Mouse (Mus musculus): ENCODE data around the gene Hoxa11. TPM values are rescaled to one million over a fixed set of nuclear protein-coding genes. Genes with fewer than 3 reads are reported as not detected.

Gene Hoxa11
- polyA plus RNA-seq, 1 experiment from 2014 or later = not detected

GRCm38 (mm10) chr6:52208072-52208867 is 37.3 kb downstream of the Hoxa11 start, which contains the start of gene Hoxa6:
Gene Hoxa6, minus strand, starts transcription at chr6:52208722.
- Histone ChIP-seq H3K4me1 (peaks cover 22% of the 10 kb centered on the region), H3K9me3 (replicated peaks) (no peaks in the 10 kb centered on the region), H3K27ac (replicated peaks) (no peak within 1 kb of the TSS), H3K27me3 (ENCODE audit: low read depth, poor library complexity, severe bottlenecking) (peaks cover 100% of the 10 kb centered on the region), H3K36me3 (no peaks in the 10 kb centered on the region), H3K4me3 (peak within 1 kb of the TSS; percentile 18; the same call in 1 of the 2 replicates)
- DNase-seq (ENCODE audit: low spot score) = no peak
- WGBS = under 1% methylated on average over 47 of the region's 47 CpGs

- H3K27me3 ChIP-seq (ENCODE audit: low read depth, poor library complexity, severe bottlenecking) = peaks cover 100% of the 10 kb centered on the region
- no peak for DNase-seq (ENCODE audit: low spot score)
- H3K4me1 ChIP-seq = peaks cover 24% of the 10 kb centered on the region
- H3K27ac ChIP-seq (replicated peaks) = no peak overlapping the region
- no peak overlapping the region for H3K4me3 ChIP-seq
- H3K36me3 ChIP-seq = no peaks in the 10 kb centered on the region
- H3K9me3 ChIP-seq (replicated peaks) = no peaks in the 10 kb centered on the region
Measured at GRCm38 (mm10) chr6:52207684-52207976, 38.0 kb downstream of the Hoxa11 start.

- Histone ChIP-seq H3K4me3 (no peak overlapping the region), H3K27me3 (ENCODE audit: low read depth, poor library complexity, severe bottlenecking) (peaks cover 100% of the 10 kb centered on the region), H3K4me1 (peaks cover 24% of the 10 kb centered on the region), H3K36me3 (no peaks in the 10 kb centered on the region), H3K9me3 (replicated peaks) (no peaks in the 10 kb centered on the region), H3K27ac (replicated peaks) (no peak overlapping the region)
- no peak for DNase-seq (ENCODE audit: low spot score)
- WGBS = 4% methylated on average over 4 of the region's 4 CpGs
Measured at GRCm38 (mm10) chr6:52206882-52207683, 38.5 kb downstream of the Hoxa11 start.

- no peak overlapping the region for H3K4me3 ChIP-seq
- peaks cover 19% of the 10 kb centered on the region for H3K4me1 ChIP-seq
- H3K9me3 ChIP-seq (replicated peaks) = no peaks in the 10 kb centered on the region
- H3K27ac ChIP-seq (replicated peaks) = no peak overlapping the region
- peaks cover 100% of the 10 kb centered on the region for H3K27me3 ChIP-seq (ENCODE audit: low read depth, poor library complexity, severe bottlenecking)
- whole genome bisulfite sequencing = 1% methylated on average over 55 of the region's 55 CpGs
- DNase-seq (ENCODE audit: low spot score) = peak; percentile 51
- no peaks in the 10 kb centered on the region for H3K36me3 ChIP-seq
Measured at GRCm38 (mm10) chr6:52205638-52206621, 39.7 kb downstream of the Hoxa11 start.

GRCm38 (mm10) chr6:52205221-52205620 is 40.4 kb downstream of the Hoxa11 start:
- Histone ChIP-seq H3K9me3 (replicated peaks) (no peaks in the 10 kb centered on the region), H3K36me3 (no peaks in the 10 kb centered on the region), H3K4me1 (peaks cover 19% of the 10 kb centered on the region), H3K27me3 (ENCODE audit: low read depth, poor library complexity, severe bottlenecking) (peaks cover 100% of the 10 kb centered on the region), H3K27ac (replicated peaks) (no peak overlapping the region), H3K4me3 (no peak overlapping the region)
- WGBS = 3% methylated on average over 14 of the region's 14 CpGs
- DNase-seq (ENCODE audit: low spot score) = no peak

GRCm38 (mm10) chr6:52204050-52204752 is 41.4 kb downstream of the Hoxa11 start, which contains the start of gene Hoxa5:
Gene Hoxa5, minus strand, starts transcription at chr6:52204587.
- no peak for DNase-seq (ENCODE audit: low spot score)
- WGBS = under 1% methylated on average over 65 of the region's 65 CpGs
- Histone ChIP-seq H3K4me1 (peaks cover 19% of the 10 kb centered on the region), H3K27me3 (ENCODE audit: low read depth, poor library complexity, severe bottlenecking) (peaks cover 100% of the 10 kb centered on the region), H3K9me3 (replicated peaks) (no peaks in the 10 kb centered on the region), H3K4me3 (peak within 1 kb of the TSS; percentile 31), H3K27ac (replicated peaks) (no peak within 1 kb of the TSS), H3K36me3 (no peaks in the 10 kb centered on the region)

GRCm38 (mm10) chr6:52203371-52204049 is 42.1 kb downstream of the Hoxa11 start:
- DNase-seq (ENCODE audit: low spot score) = peak; percentile 72

GRCm38 (mm10) chr6:52203121-52203370 is 42.6 kb downstream of the Hoxa11 start:
- H3K36me3 ChIP-seq = no peaks in the 10 kb centered on the region
- H3K27ac ChIP-seq (replicated peaks) = no peak overlapping the region
- H3K27me3 ChIP-seq (ENCODE audit: low read depth, poor library complexity, severe bottlenecking) = peaks cover 100% of the 10 kb centered on the region
- no peaks in the 10 kb centered on the region for H3K9me3 ChIP-seq (replicated peaks)
- no peak overlapping the region for H3K4me3 ChIP-seq
- peak; percentile 60 for DNase-seq (ENCODE audit: low spot score)
- WGBS = 0% methylated on average over 10 of the region's 10 CpGs
- peaks cover 15% of the 10 kb centered on the region for H3K4me1 ChIP-seq

More at GRCm38 (mm10) chr6:52203371-52204049, 42.1 kb downstream of the Hoxa11 start:
- Histone ChIP-seq H3K4me1 (peaks cover 16% of the 10 kb centered on the region), H3K27me3 (ENCODE audit: low read depth, poor library complexity, severe bottlenecking) (peaks cover 100% of the 10 kb centered on the region), H3K9me3 (replicated peaks) (no peaks in the 10 kb centered on the region), H3K36me3 (no peaks in the 10 kb centered on the region), H3K27ac (replicated peaks) (no peak overlapping the region), H3K4me3 (peak overlapping the region; percentile 31)
- WGBS = under 1% methylated on average over 46 of the region's 46 CpGs

- no peaks in the 10 kb centered on the region for H3K36me3 ChIP-seq
- no peak overlapping the region for H3K27ac ChIP-seq (replicated peaks)
- H3K4me3 ChIP-seq = no peak overlapping the region
Measured at GRCm38 (mm10) chr6:52202362-52203120, 43.1 kb downstream of the Hoxa11 start.

GRCm38 (mm10) chr6:52201269-52201668 is 44.3 kb downstream of the Hoxa11 start:
- Histone ChIP-seq H3K27ac (replicated peaks) (no peak overlapping the region), H3K9me3 (replicated peaks) (no peaks in the 10 kb centered on the region), H3K4me3 (no peak overlapping the region), H3K4me1 (peaks cover 15% of the 10 kb centered on the region), H3K36me3 (no peaks in the 10 kb centered on the region), H3K27me3 (ENCODE audit: low read depth, poor library complexity, severe bottlenecking) (peaks cover 100% of the 10 kb centered on the region)
- DNase-seq (ENCODE audit: low spot score) = no peak
- WGBS = 13% methylated on average over 1 of the region's 1 CpGs

More at GRCm38 (mm10) chr6:52202362-52203120, 43.1 kb downstream of the Hoxa11 start:
- 2% methylated on average over 22 of the region's 22 CpGs for WGBS
- no peaks in the 10 kb centered on the region for H3K9me3 ChIP-seq (replicated peaks)
- H3K4me1 ChIP-seq = peaks cover 15% of the 10 kb centered on the region
- H3K27me3 ChIP-seq (ENCODE audit: low read depth, poor library complexity, severe bottlenecking) = peaks cover 100% of the 10 kb centered on the region
- no peak for DNase-seq (ENCODE audit: low spot score)

- WGBS = 6% methylated on average over 10 of the region's 10 CpGs
- no peak for DNase-seq (ENCODE audit: low spot score)
- no peak overlapping the region for H3K27ac ChIP-seq (replicated peaks)
- peaks cover 100% of the 10 kb centered on the region for H3K27me3 ChIP-seq (ENCODE audit: low read depth, poor library complexity, severe bottlenecking)
- H3K36me3 ChIP-seq = no peaks in the 10 kb centered on the region
- H3K4me3 ChIP-seq = no peak overlapping the region
- no peaks in the 10 kb centered on the region for H3K9me3 ChIP-seq (replicated peaks)
- peaks cover 15% of the 10 kb centered on the region for H3K4me1 ChIP-seq
Measured at GRCm38 (mm10) chr6:52200751-52201250, 44.8 kb downstream of the Hoxa11 start.

Data from midbrain, embryonic 10.5 days (tissue).